Mouse (Mus musculus) limb, embryonic 14.5 days (tissue): ENCODE results near the gene Peak1. TPM values are rescaled to one million over a fixed set of nuclear protein-coding genes. Genes with fewer than 3 reads are reported as not detected.

Experiments used
- ATAC-seq: fragments of 200-750 bp; cut with Nextera tagmentation; 2 replicates; pipeline ENCODE4 v1.8.0; 2017; ENCODE audit warnings: low read depth, moderate number of reproducible peaks, moderate TSS enrichment; ENCODE audit not compliant: low FRiP score
- DNase-seq: peaks from one replicate; pipeline ENCODE4 v3.0.0-alpha.2; 2015; ENCODE audit warnings: low spot score
- H3K27ac ChIP-seq: fragments of 300-500 bp; sonication (generic); replicated peaks from 2 replicates; pipeline ENCODE4 v1.5.1; 2014; ENCODE audit warnings: low read depth, mild to moderate bottlenecking, low read length, moderate library complexity, mixed read lengths
- H3K27me3 ChIP-seq: fragments of 300-500 bp; sonication (generic); 2 replicates; pipeline ENCODE4 v1.6.1; 2014; ENCODE audit warnings: low read length, mixed read lengths; ENCODE audit not compliant: control insufficient read depth, insufficient read depth
- H3K36me3 ChIP-seq: fragments of 300-500 bp; sonication (generic); 2 replicates; pipeline ENCODE4 v1.6.1; 2014; ENCODE audit warnings: mild to moderate bottlenecking, low read length, moderate library complexity, mixed read lengths; ENCODE audit not compliant: control insufficient read depth, insufficient read depth
- H3K4me1 ChIP-seq: fragments of 300-500 bp; sonication (generic); 2 replicates; pipeline ENCODE4 v1.6.1; 2014; ENCODE audit warnings: antibody characterized with exemption, low read length, mixed read lengths; ENCODE audit not compliant: control insufficient read depth, insufficient read depth
- H3K4me2 ChIP-seq: fragments of 300-500 bp; sonication (generic); replicated peaks from 2 replicates; pipeline ENCODE4 v1.6.1; 2014; ENCODE audit warnings: low read depth, mild to moderate bottlenecking, low read length, moderate library complexity; ENCODE audit not compliant: severe bottlenecking
- H3K4me3 ChIP-seq: fragments of 300-500 bp; sonication (generic); replicated peaks from 2 replicates; pipeline ENCODE4 v1.5.1; 2014; ENCODE audit warnings: low read length
- H3K9ac ChIP-seq: fragments of 300-500 bp; sonication (generic); 2 replicates; pipeline ENCODE4 v1.6.1; 2014; ENCODE audit warnings: mild to moderate bottlenecking, low read depth, low read length, moderate library complexity; ENCODE audit not compliant: severe bottlenecking
- H3K9me3 ChIP-seq: fragments of 300-500 bp; sonication (generic); 2 replicates; pipeline ENCODE4 v1.6.1; 2016; ENCODE audit warnings: low read length; ENCODE audit not compliant: control insufficient read depth
- POLR2A ChIP-seq: fragments of 200-500 bp; IDR thresholded peaks from 2 replicates; pipeline ENCODE4 v1.8.0; 2012; ENCODE audit warnings: inconsistent platforms, mild to moderate bottlenecking, moderate library complexity, borderline replicate concordance; ENCODE audit not compliant: insufficient read depth, insufficient read length; ENCODE audit errors: extremely low read depth
- WGBS: fragments of 180-500 bp; shearing (Covaris S2); extraction: QIAGEN DNeasy Blood & Tissue Kit; methylation state at CpG from one replicate; pipeline ENCODE4 v1.1.7; 2014; 5-methylcytosine and 5-hydroxymethylcytosine counted together
- polyA plus RNA-seq, 2 experiments: library from polyadenylated mRNA; depleted of rRNA in 1 of 2; stranded (reverse) in 1 of 2; unstranded in 1 of 2; fragments of >200 nt; fragmentation: Nextera tagmentation in 1 of 2; extraction: Ambion mirVana in 1 of 2; gene quantifications; 2 replicates each; pipeline versions ENCODE4 v1.2.1 to v1.2.3; 2012 to 2014

Peak1 gene
- polyA plus RNA-seq, 2 experiments, result 11.5 to 18.3 TPM

DNA sequence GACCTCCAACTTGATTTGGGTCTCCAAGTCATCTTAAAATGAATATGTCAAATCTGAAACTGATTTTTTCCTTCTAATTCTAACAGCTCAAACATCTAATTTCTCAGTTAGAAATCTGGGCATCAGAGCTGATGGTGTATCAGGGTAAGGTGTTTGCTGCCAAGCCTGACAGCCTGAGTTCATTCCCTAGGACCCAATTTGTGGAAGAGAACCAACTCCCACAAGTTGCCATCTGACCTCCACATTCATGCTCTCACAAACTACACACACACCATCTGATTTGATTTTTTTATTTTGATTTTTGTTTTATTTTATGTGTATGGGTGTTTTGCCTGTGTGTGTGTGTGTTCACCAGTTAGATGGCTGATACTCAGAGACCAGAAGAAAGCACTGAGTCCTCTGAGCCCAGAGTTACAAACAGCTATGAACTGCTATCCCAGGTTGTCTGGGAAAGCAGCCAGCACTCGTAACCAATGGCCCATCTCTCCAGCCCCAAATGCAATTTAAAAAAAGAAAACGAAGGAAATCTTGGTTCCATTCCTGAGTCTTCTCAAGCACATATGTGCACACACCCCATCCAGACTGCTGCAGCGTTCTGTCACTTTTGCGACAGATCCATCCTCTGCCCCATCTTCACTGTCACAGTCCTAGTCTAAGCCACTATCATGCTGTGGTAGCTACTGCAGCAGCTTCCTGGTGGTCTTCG is 18.1 kb upstream of the Peak1 start:
- ATAC-seq, result no peak
- Histone ChIP-seq H3K4me3 (no peak overlapping the region), H3K36me3 (no peaks in the 10 kb centered on the region), H3K27me3 (no peaks in the 10 kb centered on the region), H3K9ac (no peak overlapping the region), H3K9me3 (no peaks in the 10 kb centered on the region), H3K27ac (no peak overlapping the region), H3K4me2 (no peak overlapping the region), H3K4me1 (peaks cover 9% of the 10 kb centered on the region)
- no peak for TF ChIP-seq POLR2A
- WGBS, result 61% methylated on average over 5 of the region's 5 CpGs
- DNase-seq, result peak; percentile 64

DNA sequence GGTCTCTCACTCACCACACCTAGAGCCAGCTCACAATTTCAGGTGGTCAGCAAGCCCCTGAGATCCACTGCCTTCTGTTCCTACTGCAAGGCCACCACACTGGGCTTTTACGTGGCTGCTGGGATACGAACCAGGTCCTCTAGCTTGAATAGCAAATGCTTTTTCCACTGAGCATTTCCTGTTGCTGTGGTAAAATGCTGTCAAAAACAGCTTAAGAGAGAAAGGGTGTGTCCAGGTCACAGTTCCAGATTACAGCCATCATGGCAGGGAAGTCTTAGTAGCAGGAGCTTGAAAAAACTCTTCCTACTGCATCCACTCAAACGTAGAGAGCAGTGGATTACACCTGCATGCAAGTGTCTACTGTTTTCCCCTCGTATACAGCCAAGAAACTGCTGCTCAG is 7.0 kb upstream of the Peak1 start:
- Histone ChIP-seq H3K9ac (no peak overlapping the region), H3K4me3 (no peak overlapping the region), H3K9me3 (no peaks in the 10 kb centered on the region), H3K36me3 (no peaks in the 10 kb centered on the region), H3K4me2 (no peak overlapping the region), H3K4me1 (peaks cover 8% of the 10 kb centered on the region), H3K27me3 (no peaks in the 10 kb centered on the region), H3K27ac (no peak overlapping the region)
- TF ChIP-seq POLR2A, result no peak
- ATAC-seq, result no peak
- no peak for DNase-seq
- 79% methylated on average over 4 of the region's 4 CpGs for WGBS

- WGBS, result 80% methylated on average over 5 of the region's 5 CpGs
- Histone ChIP-seq H3K9ac (no peak overlapping the region), H3K27ac (no peak overlapping the region), H3K27me3 (no peaks in the 10 kb centered on the region), H3K4me2 (no peak overlapping the region), H3K4me3 (no peak overlapping the region), H3K9me3 (no peaks in the 10 kb centered on the region), H3K4me1 (peaks cover 15% of the 10 kb centered on the region), H3K36me3 (no peaks in the 10 kb centered on the region)
- DNase-seq, result no peak
- no peak for ATAC-seq
- TF ChIP-seq POLR2A, result no peak
Measured at GRCm38 (mm10) chr9:56421991-56422390, 4.1 kb upstream of the Peak1 start.

DNA sequence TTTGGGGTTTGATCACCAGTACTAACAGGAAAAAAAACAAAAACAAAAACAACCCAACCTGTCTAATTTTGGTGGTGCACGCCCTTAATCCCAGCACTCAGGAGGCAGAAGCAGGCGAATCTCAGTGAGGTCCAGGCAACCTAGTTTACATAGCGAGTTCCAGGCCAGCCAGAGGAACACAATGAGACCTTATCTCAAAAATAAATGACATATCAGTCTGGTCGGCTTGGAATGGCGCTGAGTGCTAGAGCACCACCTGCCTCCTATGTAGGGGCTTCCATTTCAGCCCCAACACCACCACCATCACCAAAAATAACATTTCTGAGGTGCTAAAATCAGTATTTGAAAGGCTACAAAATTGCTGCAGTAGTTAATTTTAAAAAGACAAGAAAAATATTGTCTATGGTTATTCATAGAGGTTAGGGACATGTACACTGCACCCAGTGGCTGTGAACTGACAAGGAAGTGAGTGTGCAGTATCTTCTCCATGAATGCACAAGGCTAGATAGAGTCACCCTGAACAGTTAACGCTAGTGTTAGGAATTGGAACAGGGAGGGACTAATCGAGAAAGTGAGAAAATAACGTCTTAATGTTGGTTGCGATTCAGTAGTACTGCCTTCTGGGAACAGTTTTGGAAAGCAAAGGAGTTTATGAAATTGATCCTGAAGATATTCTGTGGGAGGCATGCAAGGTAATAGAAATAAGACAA is 3.2 kb upstream of the Peak1 start:
- H3K27ac ChIP-seq, result no peak overlapping the region
- TF ChIP-seq POLR2A, result no peak
- H3K4me3 ChIP-seq, result no peak overlapping the region
- 87% methylated on average over 9 of the region's 9 CpGs for WGBS
- no peaks in the 10 kb centered on the region for H3K9me3 ChIP-seq
- DNase-seq (no peak), ATAC-seq (no peak)
- H3K4me2 ChIP-seq, result no peak overlapping the region
- H3K36me3 ChIP-seq, result no peaks in the 10 kb centered on the region
- H3K9ac ChIP-seq, result no peak overlapping the region
- peaks cover 24% of the 10 kb centered on the region for H3K4me1 ChIP-seq
- no peaks in the 10 kb centered on the region for H3K27me3 ChIP-seq

DNA sequence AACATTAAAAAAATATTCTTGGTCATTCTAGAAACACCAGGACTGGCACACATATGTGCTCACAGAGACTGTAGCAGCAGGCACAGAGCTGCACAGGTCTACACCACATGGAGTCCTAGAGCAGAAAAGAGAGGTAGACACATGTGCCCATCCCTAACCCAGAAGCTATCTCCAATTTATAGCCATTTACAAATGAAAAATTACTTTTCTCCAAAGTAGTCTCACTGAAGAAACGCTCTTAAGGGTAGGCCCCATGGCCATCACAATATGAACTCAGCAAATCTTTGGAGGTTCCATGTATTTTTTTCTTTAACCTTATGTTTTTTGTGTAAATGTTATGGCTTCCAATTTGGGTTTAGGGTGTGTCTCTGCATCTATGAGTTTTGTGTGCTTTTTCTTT is 2.4 kb upstream of the Peak1 start:
- TF ChIP-seq POLR2A, result no peak
- Histone ChIP-seq H3K4me1 (peaks cover 24% of the 10 kb centered on the region), H3K27ac (no peak overlapping the region), H3K9ac (no peak overlapping the region), H3K9me3 (no peaks in the 10 kb centered on the region), H3K36me3 (no peaks in the 10 kb centered on the region), H3K4me2 (peak overlapping the region; percentile 27), H3K4me3 (no peak overlapping the region), H3K27me3 (no peaks in the 10 kb centered on the region)
- DNase-seq (no peak), ATAC-seq (no peak)
- WGBS, result 97% methylated on average over 1 of the region's 1 CpGs
